Mouse (Mus musculus) yolk sac, embryonic 10.5 days (tissue): ENCODE data around the gene Nceh1.
"Not testable (repeated sequence)": the region's sequence is repeated elsewhere in the genome, so short reads cannot be mapped to it uniquely, and the experiment has no call there.

Experiments used
- DNase-seq: peaks from one replicate; pipeline ENCODE4 v3.0.0-alpha.2; 2017; ENCODE audit warnings: low spot score

Gene Nceh1

GRCm38 (mm10) chr3:27283071-27283713, 100.4 kb downstream of the Nceh1 start:
- DNase-seq: peak; percentile 53

- no peak for DNase-seq
Measured at GRCm38 (mm10) chr3:27283796-27284195, 101.0 kb downstream of the Nceh1 start.

- DNase-seq: no peak
Measured at GRCm38 (mm10) chr3:27284227-27284626, 101.5 kb downstream of the Nceh1 start.

- no peak for DNase-seq
Measured at GRCm38 (mm10) chr3:27285072-27285471, 102.3 kb downstream of the Nceh1 start.

GRCm38 (mm10) chr3:27288301-27288700, 105.5 kb downstream of the Nceh1 start:
- DNase-seq: no peak

- DNase-seq: no peak
Measured at GRCm38 (mm10) chr3:27288909-27289308, 106.1 kb downstream of the Nceh1 start.

- DNase-seq: no peak
Measured at GRCm38 (mm10) chr3:27290285-27290684, 107.5 kb downstream of the Nceh1 start.

GRCm38 (mm10) chr3:27290945-27291344, 108.2 kb downstream of the Nceh1 start:
- not testable (repeated sequence) for DNase-seq

GRCm38 (mm10) chr3:27291411-27291810, 108.6 kb downstream of the Nceh1 start:
- DNase-seq: not testable (repeated sequence)

- no peak for DNase-seq
Measured at GRCm38 (mm10) chr3:27293645-27294385, 111.0 kb downstream of the Nceh1 start.

- no peak for DNase-seq
Measured at GRCm38 (mm10) chr3:27300451-27300850, 117.7 kb downstream of the Nceh1 start.

GRCm38 (mm10) chr3:27302339-27303022, 119.7 kb downstream of the Nceh1 start:
- no peak for DNase-seq

- DNase-seq: no peak
Measured at GRCm38 (mm10) chr3:27306815-27307214, 124.0 kb downstream of the Nceh1 start.

GRCm38 (mm10) chr3:27310973-27311372, 128.2 kb downstream of the Nceh1 start:
- no peak for DNase-seq

GRCm38 (mm10) chr3:27311475-27311874, 128.7 kb downstream of the Nceh1 start:
- no peak for DNase-seq

- DNase-seq: no peak
Measured at GRCm38 (mm10) chr3:27314506-27315164, 131.9 kb downstream of the Nceh1 start.

- no peak for DNase-seq
Measured at GRCm38 (mm10) chr3:27316559-27317287, 134.0 kb downstream of the Nceh1 start, which contains the start of gene Tnfsf10. Gene Tnfsf10 (plus strand): TSS chr3:27317028.

- DNase-seq: no peak
Measured at GRCm38 (mm10) chr3:27317288-27318024, 134.7 kb downstream of the Nceh1 start.

- no peak for DNase-seq
Measured at GRCm38 (mm10) chr3:27319650-27320049, 136.9 kb downstream of the Nceh1 start.

- DNase-seq: no peak
Measured at GRCm38 (mm10) chr3:27320613-27321495, 138.1 kb downstream of the Nceh1 start.
